In the genomic region with DNA sequence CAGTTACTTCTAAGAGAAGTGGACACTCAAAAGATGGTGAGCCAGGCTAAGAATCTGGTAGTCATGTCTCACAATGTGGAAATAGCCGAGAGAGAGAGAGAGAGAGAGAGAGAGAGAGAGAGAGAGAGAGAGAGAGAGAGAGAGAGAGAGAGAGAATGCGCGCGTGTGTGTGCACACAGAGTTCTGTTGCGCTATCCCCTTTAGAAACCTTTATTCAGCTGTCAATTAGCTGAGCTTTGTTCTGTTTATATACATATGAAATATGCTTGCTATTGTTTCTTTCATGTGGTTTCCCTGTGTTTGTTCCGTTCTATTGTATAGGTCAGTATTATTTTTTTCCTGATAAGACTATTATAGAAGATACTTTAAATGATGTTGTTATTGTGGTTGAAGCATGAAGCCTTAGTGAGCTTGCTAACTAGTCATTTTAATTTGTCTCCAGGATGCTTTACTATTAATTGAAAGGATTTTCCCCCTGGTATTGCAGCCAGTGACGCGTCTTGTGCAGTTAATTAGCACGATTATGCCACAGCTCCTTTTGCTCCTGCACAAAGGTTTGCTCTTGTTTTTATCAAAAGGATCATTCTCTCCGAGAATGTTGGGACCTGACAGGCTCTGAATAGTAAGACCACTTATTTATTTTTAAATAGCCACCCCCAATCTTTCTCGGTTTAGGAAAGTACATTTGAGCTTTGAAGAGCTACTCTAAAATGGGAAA, we compare ENCODE assay signal across 19 mouse cellular contexts.
DNase-seq lines count a peak whose midpoint lies in the region; ATAC-seq lines count a peak whose summit lies in the region.
"Had no signal": no experiment of that assay in that cellular context is flagged by ENCODE, and none has a peak within 500 bp of the region (broad histone marks: within the 10 kb centered on the region; RNA-seq: fewer than 3 reads in every experiment).

No protein-coding gene starts in this region.

- H3K4me1 ChIP-seq in embryonic facial prominence, embryonic 11.5 days (ENCODE audit: control insufficient read depth, insufficient read depth, low read length): no peaks in the 10 kb centered on the region
- peaks cover 30% of the 10 kb centered on the region for H3K4me1 ChIP-seq in embryonic facial prominence, embryonic 10.5 days
- no peaks in the 10 kb centered on the region for H3K4me1 ChIP-seq in neural tube, embryonic 12.5 days
- peaks cover 16% of the 10 kb centered on the region for H3K4me1 ChIP-seq in midbrain, embryonic 14.5 days (ENCODE audit: control insufficient read depth, insufficient read depth, low read length)
- H3K4me1 ChIP-seq: intestine, embryonic 15.5 days; limb, embryonic 15.5 days had no signal

- H3K4me2 ChIP-seq in embryonic facial prominence, embryonic 11.5 days (ENCODE audit: low read depth, low read length): no peak overlapping the region
- peak overlapping the region; percentile 9; the same call in 1 of the 2 replicates for H3K4me2 ChIP-seq in neural tube, embryonic 12.5 days (replicated peaks)
- H3K4me2 ChIP-seq in midbrain, embryonic 14.5 days (ENCODE audit: low read length): peak overlapping the region; percentile 37
- H3K4me2 ChIP-seq: intestine, embryonic 15.5 days; limb, embryonic 15.5 days had no signal

- H3K27ac ChIP-seq in embryonic facial prominence, embryonic 11.5 days (replicated peaks; ENCODE audit: low read depth, low read length): no peak overlapping the region
- H3K27ac ChIP-seq in embryonic facial prominence, embryonic 10.5 days (replicated peaks): no peak overlapping the region
- no peak overlapping the region for H3K27ac ChIP-seq in neural tube, embryonic 12.5 days
- H3K27ac ChIP-seq in midbrain, embryonic 14.5 days (replicated peaks; ENCODE audit: low read depth, low read length): peak overlapping the region; percentile 64
- H3K27ac ChIP-seq: intestine, embryonic 15.5 days; limb, embryonic 15.5 days had no signal

- H3K36me3 ChIP-seq in embryonic facial prominence, embryonic 11.5 days (replicated peaks; ENCODE audit: control insufficient read depth, insufficient read depth, low read depth, low read length): no peaks in the 10 kb centered on the region
- H3K36me3 ChIP-seq in embryonic facial prominence, embryonic 10.5 days (replicated peaks): no peaks in the 10 kb centered on the region
- H3K36me3 ChIP-seq in neural tube, embryonic 12.5 days: no peaks in the 10 kb centered on the region
- no peaks in the 10 kb centered on the region for H3K36me3 ChIP-seq in midbrain, embryonic 14.5 days (ENCODE audit: control insufficient read depth, insufficient read depth, low read length)
- H3K36me3 ChIP-seq: intestine, embryonic 15.5 days; limb, embryonic 15.5 days had no signal

- WGBS in embryonic facial prominence, embryonic 11.5 days: 58% methylated on average over 11 of the region's 11 CpGs
- 58% methylated on average over 11 of the region's 11 CpGs for WGBS in embryonic facial prominence, embryonic 10.5 days
- WGBS in neural tube, embryonic 12.5 days: 51% methylated on average over 11 of the region's 11 CpGs
- WGBS in midbrain, embryonic 14.5 days: 19% methylated on average over 11 of the region's 11 CpGs

- DNase-seq in embryonic facial prominence, embryonic 11.5 days (ENCODE audit: low spot score): peak; percentile 13
- DNase-seq in embryonic facial prominence, embryonic 10.5 days (ENCODE audit: low spot score): no peak
- DNase-seq in neural tube, embryonic 10.5 days (ENCODE audit: extremely low spot score, low spot score): no peak
- peak; percentile 67 for DNase-seq in midbrain, embryonic 14.5 days
- DNase-seq in kidney, adult 9 months: no peak
- DNase-seq: adrenal gland, postnatal 14 days; cerebellum, adult 9-11 months; heart, adult 18-20 months; heart, postnatal 14 days; kidney, postnatal 25 days; liver, postnatal 0 days; thymus, postnatal 14 days had no signal

- H3K9ac ChIP-seq in embryonic facial prominence, embryonic 11.5 days (replicated peaks; ENCODE audit: low read length): no peak overlapping the region
- H3K9ac ChIP-seq in neural tube, embryonic 12.5 days: no peak overlapping the region
- no peak overlapping the region; the same call in 1 of the 2 replicates for H3K9ac ChIP-seq in midbrain, embryonic 14.5 days (replicated peaks; ENCODE audit: low read length)
- H3K9ac ChIP-seq: intestine, embryonic 15.5 days; limb, embryonic 15.5 days; liver, postnatal 0 days had no signal

- ATAC-seq in embryonic facial prominence, embryonic 11.5 days (replicated peaks; ENCODE audit: insufficient number of reproducible peaks, low FRiP score, low TSS enrichment, low read depth): no peak
- no peak for ATAC-seq in neural tube, embryonic 12.5 days (ENCODE audit: low FRiP score, low read depth)
- ATAC-seq in midbrain, embryonic 14.5 days (ENCODE audit: low FRiP score, low TSS enrichment): no peak
- ATAC-seq in erythroid progenitor cell, adult 5-6 weeks (replicated peaks; ENCODE audit: low FRiP score, poor library complexity, severe bottlenecking): no peak
- no peak for ATAC-seq in granulocyte monocyte progenitor cell, adult 5-6 weeks (replicated peaks; ENCODE audit: poor library complexity, severe bottlenecking)
- ATAC-seq: intestine, embryonic 15.5 days; liver, postnatal 0 days had no signal

- no peaks in the 10 kb centered on the region for H3K9me3 ChIP-seq in embryonic facial prominence, embryonic 11.5 days (replicated peaks; ENCODE audit: control insufficient read depth, low read length)
- H3K9me3 ChIP-seq in embryonic facial prominence, embryonic 10.5 days: no peaks in the 10 kb centered on the region
- no peaks in the 10 kb centered on the region for H3K9me3 ChIP-seq in neural tube, embryonic 12.5 days
- H3K9me3 ChIP-seq in midbrain, embryonic 14.5 days (ENCODE audit: control insufficient read depth, low read length): no peaks in the 10 kb centered on the region
- H3K9me3 ChIP-seq: intestine, embryonic 15.5 days; limb, embryonic 15.5 days had no signal

- H3K4me3 ChIP-seq in embryonic facial prominence, embryonic 11.5 days (ENCODE audit: low read depth, low read length): no peak overlapping the region
- no peak overlapping the region for H3K4me3 ChIP-seq in embryonic facial prominence, embryonic 10.5 days
- no peak overlapping the region for H3K4me3 ChIP-seq in neural tube, embryonic 12.5 days
- no peak overlapping the region for H3K4me3 ChIP-seq in midbrain, embryonic 14.5 days (replicated peaks; ENCODE audit: low read depth, low read length)
- H3K4me3 ChIP-seq: intestine, embryonic 15.5 days; limb, embryonic 15.5 days; myocyte had no signal

- H3K27me3 ChIP-seq in embryonic facial prominence, embryonic 11.5 days (ENCODE audit: control insufficient read depth, insufficient read depth, low read length): no peaks in the 10 kb centered on the region
- no peaks in the 10 kb centered on the region for H3K27me3 ChIP-seq in embryonic facial prominence, embryonic 10.5 days (replicated peaks; ENCODE audit: low read depth, poor library complexity, severe bottlenecking)
- H3K27me3 ChIP-seq in neural tube, embryonic 12.5 days (replicated peaks): no peaks in the 10 kb centered on the region
- no peaks in the 10 kb centered on the region for H3K27me3 ChIP-seq in midbrain, embryonic 14.5 days (ENCODE audit: control insufficient read depth, insufficient read depth, low read length)
- H3K27me3 ChIP-seq: CH12.LX; intestine, embryonic 15.5 days; limb, embryonic 15.5 days had no signal

Comparison
In these comparisons a context has a peak if more than half of its experiments do, and no peak if none do; other contexts are left out.
1. DNase-seq: peak in embryonic facial prominence, embryonic 11.5 days (single experiment) and midbrain, embryonic 14.5 days (single experiment); none in embryonic facial prominence, embryonic 10.5 days (single experiment), neural tube, embryonic 10.5 days (single experiment) and kidney, adult 9 months (single experiment).